ENCODE assay signal across 8 mouse cellular contexts in genomic region chr6:31220184-31220931, GRCm38 (mm10).
DNase-seq lines count a peak whose midpoint lies in the region; ATAC-seq and TF ChIP-seq lines count a peak whose summit lies in the region.

No protein-coding gene starts in this region.

- intact Hi-C loops in gastrocnemius, adult 2 months (cut with DNase I), result loop anchor here (2.0 to 5.0 kb wide), 2 partner anchors 42 to 100 kb away; no protein-coding TSS in a partner anchor
- intact Hi-C loops in left cerebral cortex, postnatal 25 days (cut with DNase I), result loop anchor here (1.0 kb wide), 1 partner anchor 65 kb away; no protein-coding TSS in a partner anchor

- H3K9ac ChIP-seq in hindbrain, embryonic 14.5 days, result peak overlapping the region; percentile 28

- WGBS in hindbrain, embryonic 14.5 days, result 2% methylated on average over 27 of the region's 30 CpGs

- no peaks in the 10 kb centered on the region for H3K9me3 ChIP-seq in hindbrain, embryonic 14.5 days (ENCODE audit: control insufficient read depth, low read length)
- H3K9me3 ChIP-seq in megakaryocyte, embryonic 14.5 days, result no peaks in the 10 kb centered on the region

- peaks cover 46% of the 10 kb centered on the region for H3K27me3 ChIP-seq in hindbrain, embryonic 14.5 days (ENCODE audit: control insufficient read depth, insufficient read depth, low read length)
- no peaks in the 10 kb centered on the region for H3K27me3 ChIP-seq in megakaryocyte, embryonic 14.5 days (replicated peaks)

- no peaks in the 10 kb centered on the region for H3K36me3 ChIP-seq in hindbrain, embryonic 14.5 days (replicated peaks; ENCODE audit: control insufficient read depth, insufficient read depth)
- H3K36me3 ChIP-seq in megakaryocyte, embryonic 14.5 days (replicated peaks; ENCODE audit: low read length), result no peaks in the 10 kb centered on the region

- peak overlapping the region; percentile 80 for H3K4me3 ChIP-seq in gastrocnemius, adult 2 months
- peak overlapping the region; percentile 32 for H3K4me3 ChIP-seq in hindbrain, embryonic 14.5 days (replicated peaks; ENCODE audit: low read length)
- H3K4me3 ChIP-seq in megakaryocyte, embryonic 14.5 days (replicated peaks), result peak overlapping the region; percentile 98

- peak overlapping the region; percentile 64 for H3K4me2 ChIP-seq in hindbrain, embryonic 14.5 days (replicated peaks)

- peaks cover 35% of the 10 kb centered on the region for H3K4me1 ChIP-seq in hindbrain, embryonic 14.5 days (replicated peaks; ENCODE audit: control insufficient read depth, insufficient read depth, low read length)
- H3K4me1 ChIP-seq in megakaryocyte, embryonic 14.5 days, result peaks cover 59% of the 10 kb centered on the region

- DNase-seq in ZHBTc4 (ENCODE audit: low read depth, low spot score), result peak; percentile 88
- DNase-seq in cerebellum, postnatal 25 days, result peak; percentile 60 to 66
- peak; percentile 94 for DNase-seq in gastrocnemius, adult 2 months
- peak; percentile 51 for DNase-seq in hindbrain, embryonic 14.5 days (ENCODE audit: low spot score)
- DNase-seq in left cerebral cortex, postnatal 25 days (ENCODE audit: low spot score in 2 of 2), result peak; percentile 72 to 83
- peak; percentile 69 to 76 for DNase-seq in right cerebral cortex, postnatal 10 days (ENCODE audit: low spot score in 2 of 2)
- DNase-seq in urinary bladder, postnatal 4 days (ENCODE audit: low spot score in 2 of 2), result peak; percentile 51 to 71

- TF ChIP-seq CTCF in gastrocnemius, adult 2 months (IDR thresholded peaks at IDR 0.05), result no peak; the same call in 1 of the 2 replicates

- ATAC-seq in hindbrain, embryonic 14.5 days (ENCODE audit: low FRiP score), result no peak

- peak overlapping the region; percentile 98 for H3K27ac ChIP-seq in gastrocnemius, adult 2 months
- H3K27ac ChIP-seq in hindbrain, embryonic 14.5 days, result no peak overlapping the region

Comparison
In these comparisons a context has a peak if more than half of its experiments do, and no peak if none do; other contexts are left out.
1. H3K4me3 ChIP-seq: peak in every context shown above with its lines; median percentile 98 in megakaryocyte, embryonic 14.5 days; 80 in gastrocnemius, adult 2 months; 32 in hindbrain, embryonic 14.5 days.